Mouse (Mus musculus) spleen, adult 2 months (tissue): ENCODE measurements around the gene Gm10058.
"Not testable (repeated sequence)": the region's sequence is repeated elsewhere in the genome, so short reads cannot be mapped to it uniquely, and the experiment has no call there.

ENCODE experiments used
- CTCF ChIP-seq: fragments of 200-500 bp; IDR thresholded peaks from 2 replicates; pipeline ENCODE4 v1.5.1; 2011; ENCODE audit warnings: mild to moderate bottlenecking, inconsistent platforms; ENCODE audit not compliant: insufficient read depth, insufficient read length, insufficient replicate concordance; ENCODE audit errors: extremely low read depth
- POLR2A ChIP-seq: fragments of 200-500 bp; IDR thresholded peaks from 2 replicates; pipeline ENCODE4 v1.6.1; 2011; ENCODE audit warnings: low read depth, low read length, inconsistent platforms

- not testable (repeated sequence) for TF ChIP-seq CTCF, POLR2A
These were observed at the start of gene Gm10058 for GRCm38 (mm10) chrX:27946785-27947184.
